Mouse (Mus musculus) forebrain, embryonic 16.5 days (tissue): Measurements from ENCODE around the gene Scube2. TPM values are rescaled to one million over a fixed set of nuclear protein-coding genes. Genes with fewer than 3 reads are reported as not detected.

ENCODE experiments used
- ATAC-seq: fragments of 200-750 bp; cut with Nextera tagmentation; 2 replicates; pipeline ENCODE4 v1.8.0; 2017; ENCODE audit warnings: mild to moderate bottlenecking, moderate library complexity
- H3K27ac ChIP-seq: fragments of 300-500 bp; sonication (generic); 2 replicates; pipeline ENCODE4 v1.5.1; 2014; ENCODE audit warnings: low read length, control low read depth
- H3K27me3 ChIP-seq: fragments of 300-500 bp; sonication (generic); replicated peaks from 2 replicates; pipeline ENCODE4 v1.6.1; 2014; ENCODE audit warnings: low read length; ENCODE audit not compliant: control insufficient read depth, insufficient read depth
- H3K36me3 ChIP-seq: fragments of 300-500 bp; sonication (generic); 2 replicates; pipeline ENCODE4 v1.6.1; 2014; ENCODE audit not compliant: control insufficient read depth, insufficient read depth
- H3K4me1 ChIP-seq: fragments of 300-500 bp; sonication (generic); replicated peaks from 2 replicates; pipeline ENCODE4 v1.6.1; 2014; ENCODE audit warnings: low read length; ENCODE audit not compliant: control insufficient read depth, insufficient read depth
- H3K4me2 ChIP-seq: fragments of 300-500 bp; sonication (generic); 2 replicates; pipeline ENCODE4 v1.6.1; 2014; ENCODE audit warnings: mild to moderate bottlenecking, low read length, control low read depth
- H3K4me3 ChIP-seq: fragments of 300-500 bp; sonication (generic); replicated peaks from 2 replicates; pipeline ENCODE4 v1.5.1; 2014; ENCODE audit warnings: mild to moderate bottlenecking, low read length, control low read depth
- H3K9ac ChIP-seq: fragments of 300-500 bp; sonication (generic); replicated peaks from 2 replicates; pipeline ENCODE4 v1.6.1; 2014; ENCODE audit warnings: low read depth, low read length, control low read depth
- H3K9me3 ChIP-seq: fragments of 300-500 bp; sonication (generic); 2 replicates; pipeline ENCODE4 v1.6.1; 2016; ENCODE audit warnings: low read length; ENCODE audit not compliant: control insufficient read depth
- WGBS: fragments of 180-500 bp; shearing (Covaris S2); extraction: QIAGEN DNeasy Blood & Tissue Kit; methylation state at CpG from one replicate; pipeline ENCODE4 v1.1.7; 2014; 5-methylcytosine and 5-hydroxymethylcytosine counted together
- polyA plus RNA-seq: library from polyadenylated mRNA; unstranded; fragments of >200 nt; fragmentation: Nextera tagmentation; extraction: Ambion mirVana; gene quantifications from 2 replicates; pipeline ENCODE4 v1.2.1, GENCODE M21; 2015

Gene Scube2
- polyA plus RNA-seq, 1 experiment from 2014 or later = 0.70 TPM

- H3K4me3 ChIP-seq = no peak overlapping the region
Measured at GRCm38 (mm10) chr7:109817954-109818353, 47.5 kb downstream of the Scube2 start.

GRCm38 (mm10) chr7:109813330-109814140 is 51.9 kb downstream of the Scube2 start:
- no peak overlapping the region for H3K27ac ChIP-seq
- H3K4me1 ChIP-seq = no peaks in the 10 kb centered on the region
- H3K4me3 ChIP-seq = no peak overlapping the region
- H3K36me3 ChIP-seq = no peaks in the 10 kb centered on the region
- WGBS = 13% methylated on average over 4 of the region's 4 CpGs
- H3K4me2 ChIP-seq = no peak overlapping the region
- no peak for ATAC-seq
- H3K9me3 ChIP-seq = no peaks in the 10 kb centered on the region
- no peak overlapping the region for H3K9ac ChIP-seq
- H3K27me3 ChIP-seq = peaks cover 15% of the 10 kb centered on the region

More at GRCm38 (mm10) chr7:109817954-109818353, 47.5 kb downstream of the Scube2 start:
- H3K9me3 ChIP-seq = no peaks in the 10 kb centered on the region
- H3K4me1 ChIP-seq = no peaks in the 10 kb centered on the region
- H3K27ac ChIP-seq = no peak overlapping the region
- no peaks in the 10 kb centered on the region for H3K36me3 ChIP-seq
- no peak for ATAC-seq
- H3K27me3 ChIP-seq = peaks cover 13% of the 10 kb centered on the region; the same call in 1 of the 2 replicates
- H3K9ac ChIP-seq = no peak overlapping the region
- no peak overlapping the region for H3K4me2 ChIP-seq

GRCm38 (mm10) chr7:109807616-109808485 is 57.6 kb downstream of the Scube2 start:
- no peak for ATAC-seq

GRCm38 (mm10) chr7:109804843-109805242 is 60.6 kb downstream of the Scube2 start:
- H3K4me1 ChIP-seq = no peaks in the 10 kb centered on the region
- no peak overlapping the region for H3K27ac ChIP-seq
- no peak overlapping the region for H3K4me2 ChIP-seq
- H3K9me3 ChIP-seq = no peaks in the 10 kb centered on the region
- H3K36me3 ChIP-seq = no peaks in the 10 kb centered on the region
- ATAC-seq = no peak
- no peak overlapping the region for H3K9ac ChIP-seq
- 69% methylated on average over 6 of the region's 6 CpGs for WGBS
- peaks cover 3% of the 10 kb centered on the region; the same call in 1 of the 2 replicates for H3K27me3 ChIP-seq
- H3K4me3 ChIP-seq = no peak overlapping the region

More at GRCm38 (mm10) chr7:109807616-109808485, 57.6 kb downstream of the Scube2 start:
- Histone ChIP-seq H3K36me3 (no peaks in the 10 kb centered on the region), H3K27me3 (peaks cover 5% of the 10 kb centered on the region; the same call in 1 of the 2 replicates), H3K9ac (no peak overlapping the region), H3K27ac (no peak overlapping the region), H3K4me3 (no peak overlapping the region), H3K4me1 (no peaks in the 10 kb centered on the region), H3K9me3 (no peaks in the 10 kb centered on the region), H3K4me2 (no peak overlapping the region)
- 77% methylated on average over 8 of the region's 8 CpGs for WGBS

- Histone ChIP-seq H3K27me3 (peaks cover 3% of the 10 kb centered on the region; the same call in 1 of the 2 replicates), H3K9ac (no peak overlapping the region), H3K9me3 (no peaks in the 10 kb centered on the region), H3K4me1 (no peaks in the 10 kb centered on the region), H3K4me2 (no peak overlapping the region), H3K36me3 (no peaks in the 10 kb centered on the region), H3K27ac (no peak overlapping the region), H3K4me3 (no peak overlapping the region)
- ATAC-seq = no peak
- WGBS = 90% methylated on average over 6 of the region's 6 CpGs
Measured at GRCm38 (mm10) chr7:109804355-109804754, 61.1 kb downstream of the Scube2 start.

- Histone ChIP-seq H3K4me1 (no peaks in the 10 kb centered on the region), H3K9ac (no peak overlapping the region), H3K9me3 (no peaks in the 10 kb centered on the region), H3K36me3 (no peaks in the 10 kb centered on the region), H3K4me3 (no peak overlapping the region), H3K27me3 (no peaks in the 10 kb centered on the region), H3K4me2 (no peak overlapping the region), H3K27ac (no peak overlapping the region)
- 65% methylated on average over 1 of the region's 1 CpGs for WGBS
- no peak for ATAC-seq
Measured at GRCm38 (mm10) chr7:109803516-109803915, 62.0 kb downstream of the Scube2 start.

GRCm38 (mm10) chr7:109800626-109801025 is 64.9 kb downstream of the Scube2 start:
- Histone ChIP-seq H3K27me3 (no peaks in the 10 kb centered on the region), H3K4me1 (no peaks in the 10 kb centered on the region), H3K4me3 (no peak overlapping the region), H3K27ac (no peak overlapping the region), H3K4me2 (no peak overlapping the region), H3K9ac (no peak overlapping the region), H3K36me3 (no peaks in the 10 kb centered on the region), H3K9me3 (no peaks in the 10 kb centered on the region)
- no peak for ATAC-seq
- 88% methylated on average over 4 of the region's 4 CpGs for WGBS

GRCm38 (mm10) chr7:109799168-109799567 is 66.3 kb downstream of the Scube2 start:
- WGBS = 76% methylated on average over 11 of the region's 11 CpGs
- no peak for ATAC-seq
- H3K27me3 ChIP-seq = no peaks in the 10 kb centered on the region

GRCm38 (mm10) chr7:109795564-109795963 is 69.9 kb downstream of the Scube2 start:
- Histone ChIP-seq H3K9me3 (no peaks in the 10 kb centered on the region), H3K27me3 (no peaks in the 10 kb centered on the region), H3K9ac (no peak overlapping the region), H3K27ac (no peak overlapping the region), H3K36me3 (no peaks in the 10 kb centered on the region), H3K4me1 (no peaks in the 10 kb centered on the region), H3K4me3 (no peak overlapping the region), H3K4me2 (no peak overlapping the region)
- 78% methylated on average over 5 of the region's 5 CpGs for WGBS
- ATAC-seq = no peak

More at GRCm38 (mm10) chr7:109799168-109799567, 66.3 kb downstream of the Scube2 start:
- no peaks in the 10 kb centered on the region for H3K9me3 ChIP-seq
- no peaks in the 10 kb centered on the region for H3K36me3 ChIP-seq
- no peak overlapping the region for H3K4me2 ChIP-seq
- no peak overlapping the region for H3K9ac ChIP-seq
- H3K4me3 ChIP-seq = no peak overlapping the region
- no peak overlapping the region for H3K27ac ChIP-seq
- H3K4me1 ChIP-seq = no peaks in the 10 kb centered on the region
